Mouse (Mus musculus) ES-E14 (cell line): ENCODE data around the gene Vsnl1.

Source experiments
- MAFK ChIP-seq: IDR thresholded peaks from 2 replicates; pipeline ENCODE4 v1.6.1; 2014; ENCODE audit warnings: mild to moderate bottlenecking, low read depth, low read length, inconsistent platforms; ENCODE audit not compliant: insufficient read depth
- ZNF384 ChIP-seq: IDR thresholded peaks from 2 replicates; pipeline ENCODE4 v1.6.1; 2012; ENCODE audit warnings: low read depth, low read length, inconsistent platforms

DNA sequence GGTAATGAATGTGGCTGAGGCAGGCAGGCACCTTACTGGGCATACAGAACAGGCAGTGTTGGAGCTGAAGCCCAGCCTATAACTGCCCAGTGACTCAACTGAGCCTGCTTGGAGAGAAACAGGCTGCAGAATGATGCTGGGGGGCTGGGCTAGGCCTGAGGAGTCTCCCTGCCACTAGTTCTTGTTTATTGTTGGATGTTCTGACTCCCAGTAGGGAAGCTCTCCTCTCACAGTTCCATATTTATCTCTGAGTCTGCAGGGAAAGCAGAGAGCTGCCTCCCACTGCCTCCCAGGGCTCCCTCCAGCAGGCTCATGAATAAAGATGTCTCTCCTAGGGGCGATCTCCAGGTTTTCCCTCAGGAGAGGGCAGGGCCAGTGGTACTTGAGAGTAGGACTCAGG, 88.0 kb downstream of the Vsnl1 start:
- TF ChIP-seq MAFK, result no peak
- no peak for TF ChIP-seq ZNF384
